Mouse (Mus musculus) CH12.LX (cell line): ENCODE data around the gene Mef2d.

Source experiments
- EP300 ChIP-seq: IDR thresholded peaks from 2 replicates; pipeline ENCODE4 v1.6.1; 2011; ENCODE audit warnings: low read length, improper control_type of control experiment
- HCFC1 ChIP-seq: IDR thresholded peaks from 2 replicates; pipeline ENCODE4 v1.6.1; 2012; ENCODE audit warnings: low read depth, mild to moderate bottlenecking, inconsistent platforms, low read length, improper control_type of control experiment
- IRF4 ChIP-seq: IDR thresholded peaks from 2 replicates; pipeline ENCODE4 v1.6.1; 2014; ENCODE audit warnings: low read depth, mild to moderate bottlenecking, inconsistent platforms, low read length, improper control_type of control experiment
- KAT2A ChIP-seq: IDR thresholded peaks from 2 replicates; pipeline ENCODE4 v1.6.1; 2012; ENCODE audit warnings: low read length, improper control_type of control experiment, inconsistent platforms; ENCODE audit not compliant: insufficient replicate concordance
- MAZ ChIP-seq: IDR thresholded peaks from 2 replicates; pipeline ENCODE4 v1.6.1; 2012; ENCODE audit warnings: low read depth, mild to moderate bottlenecking, inconsistent platforms, low read length, improper control_type of control experiment, moderate library complexity
- MYC ChIP-seq: IDR thresholded peaks from 2 replicates; pipeline ENCODE4 v1.6.1; 2011; ENCODE audit warnings: low read depth, mild to moderate bottlenecking, improper control_type of control experiment, low read length
- POLR2A ChIP-seq: IDR thresholded peaks from 2 replicates; pipeline ENCODE4 v1.6.1; 2011; ENCODE audit warnings: low read depth, mild to moderate bottlenecking, improper control_type of control experiment, low read length
- RCOR1 ChIP-seq: conservative IDR thresholded peaks from 2 replicates; pipeline ENCODE4 v1.6.1; 2012; ENCODE audit warnings: low read depth, mild to moderate bottlenecking, inconsistent platforms, low read length, improper control_type of control experiment

DNA sequence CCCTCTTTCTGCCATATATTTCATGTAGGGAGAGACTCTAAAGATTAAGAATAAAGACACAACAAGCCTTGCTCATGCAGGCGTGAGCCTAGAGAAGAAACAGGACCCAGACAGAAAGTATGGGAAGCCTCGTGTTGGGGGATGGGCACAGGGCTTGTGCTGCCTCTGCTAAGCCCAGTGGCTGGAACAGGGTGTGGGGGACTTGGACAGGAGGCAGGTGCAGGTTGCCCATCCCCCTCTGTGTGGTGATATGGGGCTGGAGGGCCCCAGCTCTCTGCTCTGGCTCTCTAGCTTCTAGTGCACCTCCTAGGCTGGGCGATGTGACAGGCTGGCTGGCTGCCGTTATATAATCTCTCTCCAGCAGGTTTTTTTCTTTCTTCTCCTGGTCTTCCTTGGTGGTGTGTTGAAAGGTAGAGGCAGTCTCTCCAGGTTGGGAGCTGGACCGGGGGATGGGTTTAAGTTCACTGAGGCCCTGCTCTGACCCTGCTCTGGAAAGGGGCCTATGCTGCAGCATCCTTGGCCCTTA is 1.9 kb downstream of the Mef2d start:
- TF ChIP-seq HCFC1 (peak; percentile 26; the same call in 1 of the 2 replicates), MYC (no peak), IRF4 (no peak), KAT2A (no peak), RCOR1 (no peak), MAZ (0 out of 2 replicates have a peak, but pooled peaks have one; percentile 12), EP300 (peak; percentile 52; the same call in 1 of the 2 replicates), POLR2A (peak; percentile 24; the same call in 1 of the 2 replicates)
